Mouse (Mus musculus) myocyte (in vitro differentiated cells): ENCODE results near the gene Agrn. TPM values are rescaled to one million over a fixed set of nuclear protein-coding genes. Genes with fewer than 3 reads are reported as not detected.

Source experiments
- H3K27me3 ChIP-seq: one replicate; pipeline ENCODE4 v1.6.1; 2011; ENCODE audit not compliant: control insufficient read depth, insufficient read depth, insufficient read length
- H3K36me3 ChIP-seq: one replicate; pipeline ENCODE4 v1.6.1; 2011; ENCODE audit not compliant: control insufficient read depth, insufficient read depth
- H3K4me2 ChIP-seq: one replicate; pipeline ENCODE4 v1.6.1; 2011; ENCODE audit warnings: low read depth, control low read depth
- H3K4me3 ChIP-seq: one replicate; pipeline ENCODE4 v1.5.1; 2011; ENCODE audit warnings: mild to moderate bottlenecking, control low read depth, moderate library complexity
- H3K79me2 ChIP-seq: one replicate; pipeline ENCODE4 v1.6.1; 2011; ENCODE audit not compliant: control insufficient read depth, insufficient read depth
- H3ac ChIP-seq: one replicate; pipeline ENCODE4 v1.6.1; 2011; ENCODE audit not compliant: control insufficient read depth, insufficient read length
- CEBPB ChIP-seq: IDR thresholded peaks from 2 replicates; pipeline ENCODE4 v1.6.1; 2011; ENCODE audit warnings: mild to moderate bottlenecking, moderate library complexity; ENCODE audit not compliant: poor library complexity, insufficient read depth, severe bottlenecking
- E2F4 ChIP-seq: IDR thresholded peaks from one replicate; pipeline ENCODE4 v1.6.1; 2011; ENCODE audit warnings: mild to moderate bottlenecking, control low read depth, moderate library complexity; ENCODE audit not compliant: insufficient read depth
- MAX ChIP-seq: IDR thresholded peaks from one replicate; pipeline ENCODE4 v1.6.1; 2011; ENCODE audit warnings: low read depth, mild to moderate bottlenecking, control low read depth
- MYOD1 ChIP-seq, 3 experiments: IDR thresholded peaks; one replicate each; pipeline ENCODE4 v1.6.1; 2011; ENCODE audit warnings: control low read depth in 2 of 3, low read depth in 2 of 3, mild to moderate bottlenecking in 2 of 3, moderate library complexity in 1 of 3; ENCODE audit not compliant: insufficient read length in 2 of 3, control insufficient read depth in 1 of 3
- MYOG ChIP-seq, 3 experiments: IDR thresholded peaks; one replicate each; pipeline ENCODE4 v1.6.1; 2011; ENCODE audit warnings: control low read depth in 2 of 3, low read depth in 2 of 3, mild to moderate bottlenecking in 2 of 3; ENCODE audit not compliant: insufficient read length in 2 of 3, control insufficient read depth in 1 of 3, insufficient read depth in 1 of 3
- POLR2A ChIP-seq: IDR thresholded peaks from one replicate; pipeline ENCODE4 v1.6.1; 2011; ENCODE audit warnings: low read depth, mild to moderate bottlenecking, control low read depth, moderate library complexity; ENCODE audit not compliant: insufficient read length
- POLR2AphosphoS2 ChIP-seq: IDR thresholded peaks from one replicate; pipeline ENCODE4 v1.6.1; 2011; ENCODE audit warnings: low read depth, control low read depth; ENCODE audit not compliant: insufficient read length
- REST ChIP-seq: IDR thresholded peaks from one replicate; pipeline ENCODE4 v1.6.1; 2011; ENCODE audit warnings: mild to moderate bottlenecking, control low read depth, moderate library complexity; ENCODE audit not compliant: insufficient read depth, insufficient read length
- SRF ChIP-seq: IDR thresholded peaks from one replicate; pipeline ENCODE4 v1.6.1; 2011; ENCODE audit warnings: low read depth; ENCODE audit not compliant: control insufficient read depth, insufficient read length
- TCF12 ChIP-seq: IDR thresholded peaks from one replicate; pipeline ENCODE4 v1.6.1; 2011; ENCODE audit warnings: mild to moderate bottlenecking, control low read depth; ENCODE audit not compliant: poor library complexity, insufficient read depth, severe bottlenecking
- TCF3 ChIP-seq: IDR thresholded peaks from one replicate; pipeline ENCODE4 v1.6.1; 2011; ENCODE audit warnings: low read depth, control low read depth; ENCODE audit not compliant: insufficient read length
- USF1 ChIP-seq: IDR thresholded peaks from one replicate; pipeline ENCODE4 v1.6.1; 2011; ENCODE audit warnings: low read depth, mild to moderate bottlenecking, control low read depth, moderate library complexity
- polyA plus RNA-seq: library from polyadenylated mRNA; unstranded; fragments of >200 nt; fragmentation: generic; extraction: Trizol; gene quantifications from one replicate; pipeline ENCODE4 v1.2.1, GENCODE M21; 2012; ENCODE audit warnings: missing spikeins

Gene Agrn
- polyA plus RNA-seq, 1 experiment: 22.7 TPM

DNA sequence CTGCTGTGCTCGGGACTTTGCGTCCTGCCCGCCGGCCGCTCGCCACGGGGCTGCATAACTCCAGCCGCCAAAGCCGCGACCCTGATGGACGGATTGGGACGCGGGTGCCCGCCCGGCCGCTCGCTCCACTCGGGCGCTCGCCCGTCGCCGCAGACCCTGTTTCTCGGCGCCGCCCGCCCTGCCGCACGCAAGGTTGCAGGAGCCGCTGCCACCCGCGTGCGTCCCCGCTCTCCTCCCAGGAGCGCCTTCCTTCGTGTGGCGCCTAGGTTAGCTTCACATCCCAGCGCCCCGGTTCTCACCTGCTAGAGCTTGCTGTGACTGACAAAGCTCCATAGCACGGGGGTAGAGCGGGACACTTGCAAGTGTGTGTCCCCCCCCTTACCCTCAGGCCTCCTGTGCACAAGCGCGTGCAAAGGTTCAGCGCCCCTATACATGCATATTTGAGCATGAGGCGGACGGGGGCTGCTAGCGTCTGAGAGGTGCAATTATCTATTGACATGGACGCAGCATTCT is 37.5 kb upstream of the Agrn start, which contains the start of gene Plekhn1:
TSS of gene Plekhn1 (minus strand) at position 157 of the 513 bp plus-strand sequence.
- peak within 1 kb of the TSS; percentile 55 for H3K4me3 ChIP-seq
- peaks cover 3% of the 10 kb centered on the region for H3K79me2 ChIP-seq
- peak; percentile 56 for TF ChIP-seq POLR2A
- no peak for TF ChIP-seq TCF3
- peak in 1 of 3 experiments; percentile 58 for TF ChIP-seq MYOG (IDR thresholded peaks at IDR 0.05; ENCODE audit: control insufficient read depth in 1 of 3, insufficient read depth in 1 of 3, insufficient read length in 2 of 3, low read depth in 2 of 3)
- peak within 1 kb of the TSS; percentile 96 for H3K4me2 ChIP-seq
- peak within 1 kb of the TSS; percentile 66 for H3ac ChIP-seq
- H3K36me3 ChIP-seq: no peaks in the 10 kb centered on the region
- H3K27me3 ChIP-seq: no peaks in the 10 kb centered on the region

DNA sequence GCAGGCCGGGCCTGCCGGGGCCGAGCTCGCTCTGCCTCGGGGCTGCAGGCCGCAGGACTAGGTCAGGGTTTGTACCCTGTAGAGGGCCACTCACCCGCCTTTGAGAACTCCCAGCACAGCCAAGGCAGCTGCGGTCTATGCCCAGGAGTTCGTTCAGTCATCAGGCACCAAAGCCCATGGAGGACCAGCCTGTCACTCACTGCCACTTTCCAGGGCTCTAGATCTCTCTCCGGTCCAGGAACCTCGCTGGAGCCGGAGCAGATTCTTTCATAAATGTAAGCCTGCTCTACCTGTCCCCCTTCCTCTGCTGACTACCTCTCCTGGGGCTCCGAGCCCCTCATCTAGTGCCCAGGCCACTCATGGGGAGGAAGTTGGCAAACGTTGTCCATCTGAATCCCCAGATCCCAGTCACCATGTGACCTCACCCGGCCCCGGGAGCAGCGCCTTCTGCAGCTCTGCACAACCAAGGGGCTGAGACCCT is 36.8 kb upstream of the Agrn start:
- no peak for TF ChIP-seq POLR2A
- TF ChIP-seq USF1: peak; percentile 30
- no peak for TF ChIP-seq MAX
- H3K4me2 ChIP-seq: peak overlapping the region; percentile 83
- no peaks in the 10 kb centered on the region for H3K27me3 ChIP-seq
- peak overlapping the region; percentile 55 for H3K4me3 ChIP-seq
- H3K36me3 ChIP-seq: no peaks in the 10 kb centered on the region
- peak overlapping the region; percentile 66 for H3ac ChIP-seq
- H3K79me2 ChIP-seq: peaks cover 3% of the 10 kb centered on the region

DNA sequence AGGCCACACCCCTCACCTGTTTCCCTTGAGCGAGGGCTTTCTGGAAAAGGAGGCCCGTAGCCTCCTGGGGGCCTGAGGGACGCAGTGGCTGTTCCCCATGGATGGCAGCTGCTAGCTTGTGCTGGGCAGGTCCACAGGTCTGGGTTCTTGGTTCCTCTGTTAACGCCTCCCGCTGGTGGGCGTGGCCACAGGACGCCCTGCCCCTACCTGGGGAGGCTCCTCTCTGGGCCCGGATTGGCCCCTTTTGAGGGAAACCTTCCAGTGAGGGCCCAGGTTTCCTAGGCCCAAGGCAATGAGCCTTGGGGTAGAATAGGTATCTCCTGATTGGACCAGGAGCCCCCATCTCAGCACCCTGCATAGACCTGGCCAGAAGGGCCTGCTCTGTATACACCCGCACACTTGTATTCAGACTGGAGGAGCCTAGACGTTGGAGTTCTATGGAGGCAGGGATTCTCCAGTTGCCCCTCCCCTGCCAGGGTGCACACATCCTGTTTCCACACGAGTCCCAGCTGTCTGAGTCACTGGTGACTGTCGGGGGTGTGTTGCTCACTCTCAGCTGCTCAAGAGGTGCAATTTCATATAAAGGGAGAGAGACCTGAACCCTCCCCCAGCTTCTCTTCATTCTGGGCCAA is 31.2 kb upstream of the Agrn start:
- TF ChIP-seq POLR2AphosphoS2 (no peak), MYOG (IDR thresholded peaks at IDR 0.05; ENCODE audit: control insufficient read depth in 1 of 3, insufficient read depth in 1 of 3, insufficient read length in 2 of 3, low read depth in 2 of 3) (peak in 1 of 3 experiments; percentile 42), MYOD1 (IDR thresholded peaks at IDR 0.05; ENCODE audit: control insufficient read depth in 1 of 3, insufficient read length in 2 of 3, low read depth in 2 of 3) (peak in 1 of 3 experiments; percentile 38)
- Histone ChIP-seq H3K27me3 (no peaks in the 10 kb centered on the region), H3K4me2 (peak overlapping the region; percentile 31), H3K36me3 (no peaks in the 10 kb centered on the region), H3K79me2 (no peaks in the 10 kb centered on the region), H3K4me3 (no peak overlapping the region), H3ac (no peak overlapping the region)

DNA sequence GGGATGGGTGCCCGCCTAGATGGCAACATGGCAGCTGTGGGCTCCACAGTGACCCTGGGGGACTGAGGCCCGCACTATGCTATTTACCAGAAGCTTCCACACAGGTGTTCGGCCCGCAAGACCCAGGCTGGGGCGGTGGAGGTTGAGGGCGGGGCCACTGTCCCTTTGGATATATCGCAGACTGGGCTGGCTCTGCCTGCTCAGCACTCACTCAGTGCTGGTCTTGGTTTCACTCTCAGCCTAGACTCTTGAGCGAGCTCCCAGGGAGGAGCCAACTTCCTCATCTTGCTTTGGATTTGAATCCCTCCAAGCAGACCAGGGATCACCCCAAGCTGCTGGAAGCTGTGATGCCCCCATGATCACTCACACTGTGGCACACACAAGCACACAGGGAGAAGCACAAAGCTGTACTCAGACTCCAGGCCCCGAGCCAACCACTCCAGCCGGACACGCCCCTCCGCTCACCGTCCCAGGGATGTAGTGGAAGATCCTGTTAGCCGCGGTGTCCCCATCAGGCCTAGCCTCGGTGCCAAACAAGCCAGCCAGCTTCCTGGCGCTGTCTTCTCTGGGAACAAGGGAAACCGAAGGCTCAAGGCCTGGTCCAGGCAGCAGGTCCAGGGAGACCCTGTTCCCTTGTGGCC is 30.6 kb upstream of the Agrn start:
- Histone ChIP-seq H3K36me3 (no peaks in the 10 kb centered on the region), H3K4me3 (no peak overlapping the region), H3K4me2 (peak overlapping the region; percentile 31), H3ac (no peak overlapping the region), H3K27me3 (no peaks in the 10 kb centered on the region), H3K79me2 (no peaks in the 10 kb centered on the region)
- TF ChIP-seq MAX (no peak), USF1 (no peak), POLR2AphosphoS2 (peak; percentile 34), POLR2A (peak; percentile 16)

DNA sequence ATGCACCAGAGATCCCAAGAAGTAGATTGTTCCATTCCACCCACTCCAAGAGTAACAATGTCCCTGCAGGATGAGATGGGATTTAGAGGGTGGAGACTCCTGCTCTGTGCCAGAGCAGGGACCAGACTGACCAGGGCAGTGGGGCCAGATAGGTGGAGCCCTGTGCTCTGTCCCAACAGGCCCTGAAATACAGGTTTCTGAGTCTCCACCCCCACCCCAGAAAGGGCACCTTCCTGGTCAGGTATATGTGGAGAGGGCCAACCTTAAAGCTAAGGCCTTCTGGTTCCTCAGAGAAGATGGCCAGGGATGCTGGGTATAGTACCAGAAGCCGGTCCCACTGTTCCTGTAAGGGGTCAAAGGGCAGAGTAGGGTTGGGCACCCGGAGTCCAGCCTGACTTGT is 27.0 kb upstream of the Agrn start:
- H3K36me3 ChIP-seq: no peaks in the 10 kb centered on the region
- no peaks in the 10 kb centered on the region for H3K79me2 ChIP-seq
- H3ac ChIP-seq: no peak overlapping the region
- TF ChIP-seq E2F4 (no peak), POLR2A (no peak), TCF3 (no peak), TCF12 (no peak), MAX (no peak), MYOD1 (IDR thresholded peaks at IDR 0.05; ENCODE audit: control insufficient read depth in 1 of 3, insufficient read length in 2 of 3, low read depth in 2 of 3) (no peak), SRF (no peak), USF1 (no peak), POLR2AphosphoS2 (no peak), MYOG (IDR thresholded peaks at IDR 0.05; ENCODE audit: control insufficient read depth in 1 of 3, insufficient read depth in 1 of 3, insufficient read length in 2 of 3, low read depth in 2 of 3) (no peak), REST (no peak), CEBPB (no peak)
- no peak overlapping the region for H3K4me2 ChIP-seq
- no peaks in the 10 kb centered on the region for H3K27me3 ChIP-seq
- H3K4me3 ChIP-seq: no peak overlapping the region
